ENCODE assay signal across 8 mouse cellular contexts in genomic region chr7:114116711-114117351, GRCm38 (mm10). TPM values are rescaled to one million over a fixed set of nuclear protein-coding genes. Genes with fewer than 3 reads are reported as not detected.
DNase-seq lines count a peak whose midpoint lies in the region; ATAC-seq and TF ChIP-seq lines count a peak whose summit lies in the region.

No protein-coding gene starts in this region.

- no peaks in the 10 kb centered on the region for H3K4me1 ChIP-seq in ES-Bruce4 (ENCODE audit: control insufficient read depth, insufficient read depth, low read length)
- peaks cover 2% of the 10 kb centered on the region; the same call in 1 of the 2 replicates for H3K4me1 ChIP-seq in bone marrow macrophage, adult 2 months (ENCODE audit: control insufficient read depth, insufficient read depth, low read length)
- H3K4me1 ChIP-seq in forebrain, embryonic 10.5 days: peaks cover 27% of the 10 kb centered on the region

- H3K9ac ChIP-seq in ES-Bruce4 (ENCODE audit: low read depth, poor library complexity, severe bottlenecking): peak overlapping the region; percentile 97

- H3K27ac ChIP-seq in ES-Bruce4 (ENCODE audit: insufficient read depth, low read length): 0 out of 2 replicates have a peak overlapping the region, but pooled peaks have one; percentile 52
- H3K27ac ChIP-seq in bone marrow macrophage, adult 2 months (ENCODE audit: insufficient read depth, low read depth, low read length): no peak overlapping the region
- H3K27ac ChIP-seq in forebrain, embryonic 10.5 days: peak overlapping the region; percentile 93

- H3K27me3 ChIP-seq in ES-Bruce4 (ENCODE audit: control insufficient read depth, insufficient read depth, low read length, poor library complexity, severe bottlenecking): no peaks in the 10 kb centered on the region
- H3K27me3 ChIP-seq in forebrain, embryonic 10.5 days (ENCODE audit: poor library complexity, severe bottlenecking): peaks cover 13% of the 10 kb centered on the region

- H3K4me3 ChIP-seq in ES-Bruce4 (ENCODE audit: low read depth, low read length): peak overlapping the region; percentile 100
- peak overlapping the region; percentile 84 for H3K4me3 ChIP-seq in bone marrow macrophage, adult 2 months (ENCODE audit: insufficient read depth, low read length)
- peak overlapping the region; percentile 85 for H3K4me3 ChIP-seq in forebrain, embryonic 10.5 days

- no peaks in the 10 kb centered on the region for H3K9me3 ChIP-seq in ES-Bruce4 (replicated peaks; ENCODE audit: control insufficient read depth, insufficient read depth, low read length, poor library complexity, severe bottlenecking)
- H3K9me3 ChIP-seq in forebrain, embryonic 10.5 days: no peaks in the 10 kb centered on the region

- under 1% methylated on average over 74 of the region's 74 CpGs for WGBS in forebrain, embryonic 10.5 days

- no peak for TF ChIP-seq EP300 in ES-Bruce4 (IDR thresholded peaks at IDR 0.05; ENCODE audit: insufficient read depth, low read depth, low read length)

- peak; percentile 53 for ATAC-seq in megakaryocyte progenitor cell, adult 5-6 weeks (replicated peaks; ENCODE audit: poor library complexity)

- TF ChIP-seq POLR2A in ES-Bruce4 (IDR thresholded peaks at IDR 0.05; ENCODE audit: insufficient read depth, low read length): no peak
- no peak for TF ChIP-seq POLR2A in bone marrow macrophage, adult 2 months (IDR thresholded peaks at IDR 0.05; ENCODE audit: borderline replicate concordance, low read depth, low read length)

- peak; percentile 74 for DNase-seq in forebrain, embryonic 10.5 days (ENCODE audit: extremely low spot score, low spot score)
- peak; percentile 84 for DNase-seq in heart, postnatal 10 days
- DNase-seq in kidney, postnatal 25 days: peak; percentile 77 to 89
- DNase-seq in right cerebral cortex, postnatal 4 days: peak; percentile 38
- DNase-seq in yolk sac, embryonic 10.5 days (ENCODE audit: low spot score): peak; percentile 86

- H3K36me3 ChIP-seq in ES-Bruce4 (ENCODE audit: control insufficient read depth, insufficient read depth, low read length, poor library complexity, severe bottlenecking): no peaks in the 10 kb centered on the region
- H3K36me3 ChIP-seq in forebrain, embryonic 10.5 days (replicated peaks): peaks cover 11% of the 10 kb centered on the region; the same call in 1 of the 2 replicates

- intact Hi-C loops in heart, postnatal 10 days (cut with DNase I): loop anchor here (5.0 kb wide), 2 partner anchors 50 to 85 kb away; no protein-coding TSS in a partner anchor

- TF ChIP-seq CTCF in ES-Bruce4 (IDR thresholded peaks at IDR 0.05; ENCODE audit: low read depth, low read length): no peak
- no peak for TF ChIP-seq CTCF in bone marrow macrophage, adult 2 months (IDR thresholded peaks at IDR 0.05; ENCODE audit: low read depth, low read length)

RNA-seq across cellular contexts. Expression of gene Rras2, which starts 0.8 kb away (rescaled TPM):
- polyA plus RNA-seq in ES-Bruce4 (2011; ENCODE audit: insufficient read depth, insufficient read length, low read depth, missing spikeins): 114 and 119 TPM in 2 replicates
- 0.72 and 0.93 TPM in 2 replicates for polyA plus RNA-seq in bone marrow macrophage, adult 2 months (2012; ENCODE audit: insufficient read depth, insufficient read length, missing spikeins)
- polyA plus RNA-seq in forebrain, embryonic 10.5 days (2016; fragmentation: Nextera tagmentation; extraction: Ambion mirVana): 23.7 and 27.3 TPM in 2 replicates
- 10 to 100 TPM; 50.2 to 66.9 TPM for total RNA-seq in heart, postnatal 10 days (2021)
- total RNA-seq in megakaryocyte progenitor cell, adult 5-6 weeks (2015): 1.7 and 3.7 TPM in 2 replicates
- total RNA-seq in megakaryocyte progenitor cell, adult 5-6 weeks (2017): 1.5 and 1.7 TPM in 2 replicates

Comparison
In these comparisons a context has a peak if more than half of its experiments do, and no peak if none do; other contexts are left out.
1. RNA of gene Rras2, which starts 0.8 kb away (polyA plus RNA-seq): 114 to 119 TPM in ES-Bruce4 and 23.7 to 27.3 TPM in forebrain, embryonic 10.5 days; 0.72 to 0.93 TPM in bone marrow macrophage, adult 2 months; every median in the first group is over 10 times any median in the second.
2. Peak in every context shown above with its lines, with median percentiles within 50 percentile points of each other: H3K4me3 ChIP-seq and DNase-seq.